Mouse (Mus musculus) large intestine, adult 2 months (tissue): ENCODE data around the gene Pfkfb2. TPM values are rescaled to one million over a fixed set of nuclear protein-coding genes. Genes with fewer than 3 reads are reported as not detected.
A peak's percentile ranks its signal among the peaks of the same experiment; 100 is the strongest.

Experiments
- DNase-seq: peaks from one replicate; pipeline ENCODE4 v3.0.0-alpha.2; 2012; ENCODE audit warnings: low read depth, low spot score
- WGBS: fragments of 180-500 bp; shearing (Covaris S2); methylation state at CpG from one replicate; pipeline ENCODE4 v1.1.7; 2018; 5-methylcytosine and 5-hydroxymethylcytosine counted together
- polyA plus RNA-seq: library from polyadenylated mRNA; depleted of rRNA; stranded (reverse); fragments of >200 nt; gene quantifications from 2 replicates; pipeline ENCODE4 v1.2.3, GENCODE M21; 2012; rRNA removed

The Pfkfb2 gene
- 6.6 and 14.1 TPM in 2 replicates for polyA plus RNA-seq

DNA sequence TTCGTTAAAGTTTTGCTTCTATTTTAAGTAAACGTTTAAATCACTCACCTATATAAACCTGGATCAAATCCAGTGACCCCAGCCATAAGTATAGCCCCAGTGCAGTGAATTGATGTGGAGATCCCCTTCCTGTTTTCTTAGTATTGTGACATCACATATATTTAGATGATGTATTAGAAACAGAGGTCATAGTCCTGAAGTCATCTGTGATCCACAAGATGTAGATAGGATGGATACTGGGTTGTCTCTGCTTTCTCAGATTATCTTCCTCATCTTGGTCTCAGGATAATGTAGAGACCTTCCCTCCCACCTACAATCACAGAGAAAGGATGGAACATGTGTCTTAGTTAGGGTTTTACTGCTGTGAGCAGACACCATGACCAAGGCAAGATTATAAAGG is at the start of gene Pfkfb2:
Pfkfb2 (minus strand) TSS at position 101 of the 400 bp plus-strand sequence.
- WGBS, result 42% methylated on average over 2 of the region's 2 CpGs

DNA sequence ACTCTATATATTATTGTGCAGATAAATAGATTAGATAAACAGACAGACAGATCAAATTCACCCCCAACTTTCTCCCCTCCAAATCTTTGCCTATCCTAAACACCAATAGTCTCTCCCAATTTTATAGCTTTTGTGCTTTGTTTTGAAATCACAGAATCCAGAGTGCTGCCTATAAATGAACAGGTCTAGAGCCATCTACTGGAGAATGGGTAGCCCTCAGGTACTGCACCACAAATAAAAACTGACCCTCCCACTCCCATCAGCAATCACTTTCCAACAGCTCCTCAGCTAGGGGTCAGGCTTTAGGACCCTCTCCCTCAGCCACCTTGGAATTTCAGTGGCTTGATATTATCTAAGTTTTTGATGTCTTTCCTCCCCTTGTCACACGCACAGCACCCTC is 47.6 kb upstream of the Pfkfb2 start:
- 76% methylated on average over 1 of the region's 1 CpGs for WGBS

More for the DNA sequence above, at the start of gene Pfkfb2:
- no peak for DNase-seq

DNA sequence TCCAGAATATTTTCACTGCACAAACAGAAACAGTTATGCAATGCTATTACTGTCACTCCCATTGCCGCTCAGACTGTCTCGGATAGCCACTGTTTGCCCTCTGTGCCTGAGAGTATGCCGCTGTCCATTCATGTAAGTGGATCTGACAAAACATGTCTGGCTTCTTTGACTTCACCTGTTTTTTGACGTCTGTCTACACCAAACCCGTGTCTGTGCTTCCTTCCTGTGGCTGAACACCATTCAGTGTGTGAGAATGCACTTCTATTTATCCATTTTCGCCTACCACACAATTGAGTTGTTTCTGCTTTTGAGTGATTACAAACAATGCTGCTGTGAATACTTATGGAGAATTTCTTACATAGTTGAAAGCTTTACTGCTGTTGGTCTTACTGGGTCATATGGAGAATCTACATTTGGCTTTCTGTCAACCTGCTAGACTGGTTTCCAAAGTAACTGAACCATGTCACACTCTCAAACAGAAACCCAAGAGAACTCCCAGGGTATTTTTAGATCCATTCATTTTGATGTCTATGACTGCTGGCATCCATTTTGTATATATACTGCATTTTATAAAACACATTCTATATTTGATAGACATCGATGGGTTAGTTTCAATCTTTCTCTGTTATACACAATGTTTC is 46.8 kb upstream of the Pfkfb2 start:
- WGBS, result 73% methylated on average over 7 of the region's 7 CpGs
- no peak for DNase-seq

More for the DNA sequence above, 47.6 kb upstream of the Pfkfb2 start:
- no peak for DNase-seq

DNA sequence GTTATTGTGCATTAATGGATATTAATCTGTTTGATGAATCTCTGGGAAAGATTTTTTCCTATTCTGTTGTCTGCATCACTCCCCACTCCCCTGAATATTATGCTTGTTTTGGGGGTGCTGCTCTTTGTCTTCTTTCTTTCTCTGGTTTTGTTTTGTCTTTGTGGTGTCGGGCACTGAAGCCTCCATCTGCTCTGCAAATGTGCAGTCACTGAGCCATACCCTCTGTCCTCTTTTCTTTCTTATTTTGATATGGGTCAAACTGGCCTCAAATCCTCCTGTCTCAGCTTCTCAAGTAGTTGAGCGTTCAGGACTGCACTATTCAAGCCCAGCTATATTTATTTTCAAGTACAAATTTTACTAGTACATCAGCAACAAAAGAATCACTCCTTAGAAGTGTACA is 46.2 kb upstream of the Pfkfb2 start:
- 89% methylated on average over 2 of the region's 2 CpGs for WGBS
- no peak for DNase-seq

DNA sequence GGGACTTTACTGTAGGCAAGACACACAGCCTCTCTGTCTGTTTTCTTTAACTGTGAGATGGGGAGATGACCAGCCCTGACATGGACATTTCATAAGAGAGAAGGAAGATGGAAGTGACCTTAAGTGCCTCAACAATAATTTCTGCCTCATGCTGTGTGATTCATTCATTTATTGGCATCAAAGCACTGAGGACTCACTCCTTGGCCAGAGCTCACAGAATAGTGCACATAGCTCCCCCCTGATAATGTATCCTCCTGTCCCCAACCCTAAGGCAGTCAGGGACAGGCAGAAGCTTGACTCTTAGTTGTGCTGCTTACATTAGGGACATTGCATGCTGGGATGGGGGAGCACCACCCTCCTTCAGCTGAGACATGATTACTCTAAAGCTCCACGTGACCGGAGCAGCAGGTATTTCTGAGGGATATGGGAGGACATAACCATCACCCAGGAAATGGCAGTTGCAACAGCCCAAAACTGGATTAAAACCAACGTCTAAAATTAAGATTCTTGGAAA is 42.0 kb upstream of the Pfkfb2 start:
- no peak for DNase-seq
- WGBS, result 41% methylated on average over 3 of the region's 3 CpGs

DNA sequence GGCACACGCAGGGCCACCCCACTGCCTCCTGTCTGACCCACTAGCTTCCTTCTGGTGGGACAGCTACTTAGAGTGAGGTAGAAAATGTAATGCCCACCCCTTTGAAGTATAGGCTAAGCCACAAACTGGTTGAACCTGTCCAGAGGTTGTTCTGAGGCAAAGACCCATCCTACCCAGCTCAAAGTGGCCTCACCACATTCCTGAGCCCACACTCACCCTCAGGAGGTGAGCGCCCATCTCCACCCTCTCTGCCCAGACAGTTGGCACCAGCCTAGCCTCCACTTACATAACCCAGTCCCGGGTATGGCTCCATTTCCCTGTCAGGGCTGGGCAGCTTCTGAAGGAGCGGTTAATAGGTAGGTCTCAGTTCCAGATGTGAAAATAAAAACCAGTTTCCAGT is 41.4 kb upstream of the Pfkfb2 start:
- DNase-seq, result no peak

DNA sequence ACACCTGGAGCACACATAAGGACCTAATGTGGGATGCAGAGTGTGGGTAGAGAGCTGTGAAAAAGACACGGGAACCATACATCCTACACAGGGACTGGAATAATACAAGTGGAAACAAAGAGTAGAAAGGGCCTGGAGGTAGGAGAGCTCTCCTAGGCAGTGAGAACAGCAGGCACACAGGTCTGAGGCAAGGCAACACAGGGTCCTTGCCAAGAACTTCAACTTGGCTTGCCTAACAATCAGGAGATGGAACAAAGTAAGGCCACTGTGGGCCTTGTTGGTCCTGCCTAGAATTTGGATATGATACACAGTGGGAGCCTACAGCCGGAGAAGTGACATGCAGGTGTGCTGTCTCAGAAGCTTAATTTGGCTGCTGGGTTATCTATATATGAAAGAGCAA is 40.9 kb upstream of the Pfkfb2 start:
- DNase-seq, result no peak
- 94% methylated on average over 2 of the region's 2 CpGs for WGBS

More for the DNA sequence above, 41.4 kb upstream of the Pfkfb2 start:
- WGBS, result 39% methylated on average over 4 of the region's 4 CpGs

DNA sequence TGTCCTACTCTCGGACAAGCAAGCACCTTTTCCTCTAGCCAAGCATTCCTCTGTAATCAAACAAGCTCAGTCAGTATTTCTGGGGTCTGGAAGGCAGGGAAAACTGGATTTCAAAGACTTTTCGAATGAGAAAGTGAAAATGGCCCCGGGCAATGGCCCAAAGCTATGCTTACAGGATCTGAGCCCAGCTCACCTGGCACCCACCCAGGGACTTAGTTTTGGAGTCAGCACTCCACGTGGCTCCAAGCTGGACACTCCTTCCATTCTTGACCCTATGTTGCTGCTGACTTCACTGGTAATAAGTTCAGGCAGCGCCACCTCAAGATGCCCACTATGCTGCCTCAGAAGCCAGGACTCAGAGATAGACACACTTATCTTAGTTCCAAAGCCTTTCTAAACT is 38.0 kb upstream of the Pfkfb2 start:
- WGBS, result 70% methylated on average over 5 of the region's 5 CpGs
- no peak for DNase-seq

DNA sequence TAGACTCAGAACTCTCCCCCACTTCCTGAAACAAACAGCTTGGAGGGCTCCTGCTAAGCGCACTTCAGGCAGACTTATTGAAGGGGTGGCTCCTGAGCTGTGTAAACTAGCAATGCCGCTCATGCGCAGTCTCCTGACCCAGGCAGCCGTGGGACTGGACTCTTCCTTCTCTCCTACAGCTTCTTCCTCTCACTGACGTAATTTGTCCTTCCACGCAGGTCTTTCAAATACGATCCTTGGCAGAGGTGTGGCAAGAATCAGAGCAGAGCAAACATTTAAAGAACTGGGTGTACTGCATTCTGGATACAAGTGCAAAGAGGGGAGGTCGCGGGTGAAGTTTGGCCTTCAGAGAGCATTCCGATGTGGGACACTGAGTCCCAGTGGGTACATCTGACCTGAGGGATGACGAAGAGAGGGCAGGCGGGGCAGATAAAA is 35.0 kb upstream of the Pfkfb2 start:
- DNase-seq, result peak; percentile 82
- WGBS, result 24% methylated on average over 12 of the region's 12 CpGs

DNA sequence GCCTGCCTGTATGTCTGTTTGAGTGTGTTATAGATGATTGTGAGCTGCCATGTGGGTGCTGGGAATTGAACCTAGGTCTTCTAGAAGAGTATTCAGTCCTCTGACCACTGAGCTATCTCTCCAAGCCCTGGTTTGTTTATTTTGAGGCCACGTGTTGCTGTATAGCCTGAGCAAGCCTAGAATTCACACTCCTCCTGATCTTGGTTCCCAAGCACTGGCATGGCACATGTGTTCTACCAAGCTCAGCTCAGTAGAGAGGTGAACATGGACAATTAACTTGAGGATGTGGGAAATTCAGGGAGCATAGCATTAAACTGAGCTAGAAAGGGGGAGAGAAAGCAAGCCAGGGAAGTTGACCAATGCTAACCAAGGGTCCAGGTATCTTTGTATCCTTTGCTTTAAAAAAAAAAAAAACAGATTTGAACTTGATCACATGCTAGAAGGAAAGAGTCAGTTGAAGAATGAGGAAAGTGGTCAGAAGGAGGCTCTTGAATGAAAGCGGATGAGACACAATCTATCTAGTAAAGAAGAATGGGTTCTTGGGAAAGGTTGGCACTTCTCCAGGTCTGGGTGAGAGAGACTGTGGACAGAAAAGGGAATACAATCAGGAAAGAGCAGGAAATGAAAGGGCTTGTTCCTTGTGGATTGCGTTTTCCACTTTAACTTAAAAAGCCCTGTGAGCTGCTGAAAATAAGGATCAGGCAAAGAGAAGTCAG is 33.1 kb upstream of the Pfkfb2 start:
- no peak for DNase-seq
- WGBS, result 41% methylated on average over 3 of the region's 3 CpGs

DNA sequence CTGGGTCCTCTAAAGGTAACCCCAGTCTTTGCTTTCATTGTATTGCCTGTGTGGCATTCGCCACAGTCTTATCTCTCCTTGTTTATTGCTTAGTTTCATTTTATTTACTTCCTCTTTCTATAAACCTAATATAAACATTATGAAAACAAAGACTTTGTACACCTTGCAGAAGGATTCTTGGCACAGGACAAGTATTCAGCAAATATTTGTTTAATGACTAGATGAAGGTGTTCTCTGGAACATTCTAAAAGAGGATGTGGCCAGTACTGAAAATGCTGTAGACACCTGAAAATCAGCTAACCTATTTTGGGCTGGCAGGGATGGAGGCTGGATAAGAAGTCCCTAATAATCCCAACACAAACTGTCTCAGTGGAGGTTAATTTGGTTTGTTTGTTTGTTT is 32.5 kb upstream of the Pfkfb2 start:
- DNase-seq, result no peak
- 19% methylated on average over 1 of the region's 1 CpGs for WGBS

DNA sequence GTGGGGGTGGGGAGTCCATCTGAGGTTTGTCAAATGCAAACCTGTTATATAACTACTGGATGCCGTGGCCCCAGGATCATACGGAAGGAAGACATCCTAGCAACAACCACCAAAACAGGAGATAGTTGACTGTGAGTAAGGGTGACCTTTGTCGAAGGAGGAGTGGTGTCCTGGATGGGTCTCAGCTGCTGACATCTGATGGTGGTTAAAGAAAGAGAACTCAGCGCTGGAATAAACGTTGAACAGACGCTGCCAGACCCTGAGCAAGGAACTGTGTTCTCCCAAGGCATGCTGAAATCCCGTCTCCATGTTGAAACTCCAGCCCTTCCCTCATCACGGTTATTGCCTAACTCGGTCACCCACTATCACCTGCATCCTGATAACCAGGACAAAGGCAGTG is 30.6 kb upstream of the Pfkfb2 start:
- WGBS, result 57% methylated on average over 9 of the region's 9 CpGs

DNA sequence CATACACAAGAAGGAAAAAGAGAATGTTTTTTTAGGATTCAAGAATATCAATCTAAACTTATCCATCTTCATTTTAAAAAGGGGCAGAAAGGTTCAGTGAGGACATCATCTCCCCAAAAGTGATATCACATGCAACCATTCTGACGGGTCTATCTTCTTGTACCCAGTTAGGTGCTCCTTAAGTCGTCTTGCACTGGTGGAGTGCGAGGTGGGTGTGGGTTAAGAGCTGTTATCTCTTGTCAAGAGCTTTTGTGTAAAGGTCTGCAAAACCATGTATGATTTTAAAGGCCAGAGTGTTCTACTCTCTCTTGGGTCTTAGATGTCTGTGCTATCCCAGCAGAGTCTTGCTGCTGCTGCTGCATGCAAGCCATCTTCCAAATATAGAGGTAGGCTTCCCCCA is 17.8 kb upstream of the Pfkfb2 start:
- WGBS, result 89% methylated on average over 3 of the region's 3 CpGs
- DNase-seq, result no peak

More for the DNA sequence above, 30.6 kb upstream of the Pfkfb2 start:
- no peak for DNase-seq

DNA sequence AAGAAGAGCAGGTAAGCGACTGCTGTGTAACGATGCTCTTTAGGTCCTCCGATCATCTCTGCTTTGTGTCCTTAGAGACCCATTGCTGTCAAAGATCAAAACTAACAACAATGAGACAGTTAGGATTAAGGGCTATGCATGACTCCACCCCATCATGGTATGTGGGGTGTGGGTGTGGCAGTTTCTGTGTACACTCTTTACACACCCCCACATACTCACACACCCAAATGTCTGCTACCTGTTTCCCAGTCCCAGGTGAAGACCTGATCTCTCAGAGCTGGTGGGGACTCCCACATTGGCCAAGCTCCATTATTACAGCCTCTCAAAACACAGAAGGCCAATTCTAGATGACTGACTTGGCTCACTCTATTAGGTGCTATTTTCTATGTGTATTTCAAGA is 16.5 kb upstream of the Pfkfb2 start:
- no peak for DNase-seq
- 67% methylated on average over 3 of the region's 3 CpGs for WGBS

DNA sequence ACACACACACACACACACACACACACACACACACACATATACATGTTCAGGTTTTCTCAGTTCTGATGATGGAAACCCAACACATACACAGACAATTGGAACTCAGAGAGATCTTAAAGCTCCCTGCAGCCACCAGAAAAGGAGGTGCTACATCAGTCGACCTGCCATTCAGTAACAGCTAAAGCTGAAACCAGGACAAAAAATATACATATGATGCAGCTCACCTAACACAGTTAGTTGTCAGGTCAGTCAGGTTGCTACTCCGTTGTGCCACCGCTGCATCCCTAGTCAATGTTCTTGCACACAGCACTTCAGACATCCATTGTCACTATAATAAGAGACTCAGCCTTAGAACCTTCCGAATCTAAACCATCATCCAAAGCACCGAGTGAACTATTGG is 15.9 kb upstream of the Pfkfb2 start:
- 88% methylated on average over 5 of the region's 5 CpGs for WGBS
- DNase-seq, result no peak

DNA sequence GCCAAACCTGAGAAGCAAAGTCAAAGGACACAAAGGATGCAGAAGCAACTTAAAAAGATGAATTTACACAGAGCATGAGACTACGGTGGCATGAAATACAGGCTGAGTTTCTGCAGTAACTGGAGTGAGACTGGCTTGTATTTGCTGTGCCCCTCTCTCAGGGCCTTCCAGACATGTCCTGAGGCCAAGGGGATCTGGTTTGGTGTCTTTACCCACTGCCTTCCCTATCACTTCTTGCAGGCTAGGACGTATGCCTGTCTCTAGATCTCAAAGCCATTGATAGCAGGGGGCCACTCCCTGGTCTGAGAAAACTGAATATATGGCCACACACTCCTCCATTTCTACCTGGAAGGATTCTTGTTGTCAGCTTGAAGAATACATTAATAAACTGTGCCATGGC is 15.2 kb upstream of the Pfkfb2 start:
- 64% methylated on average over 2 of the region's 2 CpGs for WGBS
- DNase-seq, result no peak

DNA sequence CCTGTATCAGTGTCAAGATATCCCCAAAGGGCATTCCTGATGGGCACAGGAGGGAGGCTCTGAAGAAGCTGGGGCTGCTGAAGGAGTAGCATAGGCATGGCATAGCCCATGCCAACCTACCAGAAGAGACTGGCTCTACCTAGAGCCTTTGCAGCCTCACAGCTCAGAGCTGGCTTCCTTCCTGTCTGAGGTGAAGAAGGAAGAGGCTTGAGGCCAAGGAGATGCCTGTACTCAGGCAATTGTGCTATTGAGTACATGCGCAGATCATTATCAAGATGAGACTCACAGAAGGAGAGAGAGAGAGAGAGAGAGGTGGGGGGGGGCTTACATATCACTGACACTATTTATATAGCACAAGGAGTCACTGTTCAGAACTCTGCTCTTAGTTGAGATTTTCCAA is 14.7 kb upstream of the Pfkfb2 start:
- no peak for DNase-seq

DNA sequence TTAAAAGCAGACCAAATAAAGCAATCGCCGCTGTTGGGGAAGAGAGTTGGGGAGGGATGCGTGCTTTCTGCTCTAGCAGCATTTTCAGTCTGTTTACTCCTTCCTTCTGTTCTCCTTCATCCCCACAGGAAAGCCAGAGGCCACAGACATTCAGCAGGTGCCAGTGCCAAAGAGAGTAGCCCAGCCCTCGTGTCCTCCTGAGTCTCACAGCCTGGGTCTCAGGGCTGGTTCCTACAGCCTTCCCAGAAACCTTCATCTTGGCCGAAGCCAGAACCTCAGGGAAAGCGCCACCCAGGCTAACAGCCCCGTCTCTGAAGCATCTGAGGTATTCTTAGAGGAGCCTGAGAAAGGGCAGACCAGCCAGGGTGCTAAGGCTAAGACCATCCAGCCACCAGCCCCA is 13.1 kb upstream of the Pfkfb2 start:
- DNase-seq, result no peak
- 95% methylated on average over 7 of the region's 7 CpGs for WGBS

More for the DNA sequence above, 14.7 kb upstream of the Pfkfb2 start:
- WGBS, result 76% methylated on average over 1 of the region's 1 CpGs

DNA sequence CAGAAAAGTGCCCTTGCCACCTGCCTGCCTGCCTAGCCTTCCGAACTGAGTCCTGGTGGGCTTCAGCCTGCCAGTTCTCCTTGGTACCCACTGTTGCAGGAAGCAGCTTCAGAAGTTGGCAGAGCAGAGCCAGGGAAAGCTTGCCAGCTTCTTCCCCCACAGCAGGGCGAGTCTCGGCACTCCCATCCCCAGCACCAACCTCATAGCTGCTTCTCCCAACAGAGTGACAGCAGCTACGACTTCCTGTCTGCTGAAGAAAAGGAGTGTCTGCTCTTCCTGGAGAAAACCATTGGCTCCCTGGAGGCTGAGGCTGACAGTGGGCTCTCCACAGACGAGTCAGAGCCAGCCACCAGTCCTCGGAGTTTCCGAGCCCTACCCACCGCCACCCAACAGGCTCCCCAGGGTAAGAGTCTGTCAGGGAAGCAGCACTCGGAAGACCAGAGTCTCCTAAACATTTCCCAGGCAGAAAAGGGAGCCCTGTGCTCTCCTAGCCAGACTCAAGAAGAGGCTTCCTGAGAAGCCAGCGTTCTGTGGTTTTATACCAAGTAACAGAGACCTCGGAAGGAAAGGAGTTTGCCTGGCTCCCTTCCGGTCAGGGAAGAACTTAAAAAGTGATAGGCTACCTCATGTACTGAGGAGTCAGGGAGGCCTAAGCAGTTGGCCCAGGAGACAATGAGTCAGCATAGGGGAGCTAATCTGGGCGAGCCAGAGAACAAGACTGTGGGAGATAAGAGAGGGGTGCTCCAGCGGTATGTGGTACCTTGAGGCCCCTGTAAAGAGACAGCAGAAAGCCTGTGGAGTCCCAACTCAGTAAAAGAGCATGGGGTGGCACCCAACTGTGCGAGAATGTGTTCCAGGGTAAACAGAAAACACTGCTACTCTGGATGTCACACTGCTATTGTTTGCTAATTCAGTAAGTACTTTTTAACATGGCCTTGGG is 12.0 kb upstream of the Pfkfb2 start:
- WGBS, result 35% methylated on average over 15 of the region's 15 CpGs
- no peak for DNase-seq

DNA sequence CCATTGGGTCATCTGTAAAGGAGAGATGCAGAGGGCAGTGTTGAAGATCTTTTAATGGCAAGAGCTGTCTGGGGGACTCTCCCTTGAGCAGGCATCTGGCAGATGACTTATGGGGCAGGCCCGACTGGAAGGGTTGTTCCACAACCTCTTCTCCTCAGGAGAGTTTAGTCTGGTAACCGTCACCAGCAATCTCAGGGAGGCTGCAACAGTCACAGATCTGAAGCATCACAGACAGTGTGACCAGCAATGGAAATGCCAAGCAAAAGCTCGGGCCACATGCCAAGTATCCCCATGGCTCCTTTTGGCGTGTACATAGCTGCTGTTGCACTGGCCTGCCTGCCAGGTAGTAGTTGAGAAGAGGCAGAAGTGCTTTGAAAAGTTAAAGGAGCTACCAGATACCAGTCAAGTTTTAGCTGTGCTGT is 11.2 kb upstream of the Pfkfb2 start:
- DNase-seq, result no peak
- 33% methylated on average over 4 of the region's 4 CpGs for WGBS
